Mouse (Mus musculus): ENCODE measurements around the gene Ube3c. TPM values are rescaled to one million over a fixed set of nuclear protein-coding genes. Genes with fewer than 3 reads are reported as not detected.
"Not testable (repeated sequence)": the region's sequence is repeated elsewhere in the genome, so short reads cannot be mapped to it uniquely, and the experiment has no call there.

Ube3c gene
- total RNA-seq (2021), result 10 to 100 TPM; 69.5 to 72.4 TPM

GRCm38 (mm10) chr5:29568848-29569377, at the start of gene Ube3c:
Gene Ube3c (plus strand): TSS chr5:29569242.
- intact Hi-C loops (cut with DNase I), result loop anchor here (2.0 to 10.0 kb wide), 4 partner anchors 134 to 374 kb away; partner anchors contain the start of genes Dnajb6, Gm5129, Nom1 and Rnf32
- DNase-seq (ENCODE audit: low spot score in 2 of 2), result peak; percentile 99 to 100

GRCm38 (mm10) chr5:29560111-29560510, 8.9 kb upstream of the Ube3c start:
- intact Hi-C loops (cut with DNase I), result loop anchor here (10.0 kb wide), 3 partner anchors 125 to 365 kb away; partner anchors contain the start of genes Nom1 and Rnf32
- no peak for DNase-seq (ENCODE audit: low spot score in 2 of 2)

- intact Hi-C loops (cut with DNase I), result loop anchor here (10.0 kb wide), 3 partner anchors 126 to 366 kb away; partner anchors contain the start of genes Nom1 and Rnf32
Measured at GRCm38 (mm10) chr5:29560667-29561066, 8.4 kb upstream of the Ube3c start.

GRCm38 (mm10) chr5:29569378-29570280, 587 bp downstream of the Ube3c start:
- DNase-seq (ENCODE audit: low spot score in 2 of 2), result no peak
- intact Hi-C loops (cut with DNase I), result loop anchor here (2.0 to 10.0 kb wide), 4 partner anchors 135 to 375 kb away; partner anchors contain the start of genes Dnajb6, Gm5129, Nom1 and Rnf32

More at GRCm38 (mm10) chr5:29560667-29561066, 8.4 kb upstream of the Ube3c start:
- DNase-seq (ENCODE audit: low spot score in 2 of 2), result no peak

GRCm38 (mm10) chr5:29574286-29574685, 5.2 kb downstream of the Ube3c start:
- intact Hi-C loops (cut with DNase I), result not testable (repeated sequence)

GRCm38 (mm10) chr5:29575085-29575484, 6.0 kb downstream of the Ube3c start:
- DNase-seq (ENCODE audit: low spot score in 2 of 2), result no peak
- intact Hi-C loops (cut with DNase I), result no loop called here

More at GRCm38 (mm10) chr5:29574286-29574685, 5.2 kb downstream of the Ube3c start:
- DNase-seq (ENCODE audit: low spot score in 2 of 2), result not testable (repeated sequence)

- intact Hi-C loops (cut with DNase I), result no loop called here
- DNase-seq (ENCODE audit: low spot score in 2 of 2), result no peak
Measured at GRCm38 (mm10) chr5:29577795-29578631, 9.0 kb downstream of the Ube3c start.

- intact Hi-C loops (cut with DNase I), result no loop called here
- DNase-seq (ENCODE audit: low spot score in 2 of 2), result no peak
Measured at GRCm38 (mm10) chr5:29583880-29584595, 15.0 kb downstream of the Ube3c start.

GRCm38 (mm10) chr5:29592161-29592560, 23.1 kb downstream of the Ube3c start:
- DNase-seq (ENCODE audit: low spot score in 2 of 2); intact Hi-C loops (cut with DNase I): not testable (repeated sequence)

GRCm38 (mm10) chr5:29606546-29606945, 37.5 kb downstream of the Ube3c start:
- no peak for DNase-seq (ENCODE audit: low spot score in 2 of 2)
- intact Hi-C loops (cut with DNase I), result no loop called here

- intact Hi-C loops (cut with DNase I), result no loop called here
- DNase-seq (ENCODE audit: low spot score in 2 of 2), result no peak
Measured at GRCm38 (mm10) chr5:29625610-29626009, 56.6 kb downstream of the Ube3c start.

- no peak for DNase-seq (ENCODE audit: low spot score in 2 of 2)
- intact Hi-C loops (cut with DNase I), result no loop called here
Measured at GRCm38 (mm10) chr5:29629941-29630340, 60.9 kb downstream of the Ube3c start.

- no peak for DNase-seq (ENCODE audit: low spot score in 2 of 2)
- intact Hi-C loops (cut with DNase I), result no loop called here
Measured at GRCm38 (mm10) chr5:29631711-29632110, 62.7 kb downstream of the Ube3c start.

- DNase-seq (ENCODE audit: low spot score in 2 of 2), result no peak
- intact Hi-C loops (cut with DNase I), result no loop called here
Measured at GRCm38 (mm10) chr5:29636298-29636697, 67.3 kb downstream of the Ube3c start.

GRCm38 (mm10) chr5:29636884-29637283, 67.8 kb downstream of the Ube3c start:
- intact Hi-C loops (cut with DNase I), result no loop called here
- no peak for DNase-seq (ENCODE audit: low spot score in 2 of 2)

GRCm38 (mm10) chr5:29641124-29641884, 72.3 kb downstream of the Ube3c start:
- no peak for DNase-seq (ENCODE audit: low spot score in 2 of 2)
- intact Hi-C loops (cut with DNase I), result no loop called here

GRCm38 (mm10) chr5:29651696-29652095, 82.7 kb downstream of the Ube3c start:
- DNase-seq (ENCODE audit: low spot score in 2 of 2), result no peak
- intact Hi-C loops (cut with DNase I), result no loop called here

- intact Hi-C loops (cut with DNase I), result no loop called here
- no peak for DNase-seq (ENCODE audit: low spot score in 2 of 2)
Measured at GRCm38 (mm10) chr5:29657590-29658339, 88.7 kb downstream of the Ube3c start.
